Mouse (Mus musculus): ENCODE results near the gene Tcp11l2.

- TF ChIP-seq EP300 (IDR thresholded peaks at IDR 0.05; ENCODE audit: low read depth): no peak
- peak; percentile 46 for TF ChIP-seq CTCF (IDR thresholded peaks at IDR 0.05; ENCODE audit: low read depth)
These were observed 65.2 kb downstream of the Tcp11l2 start for GRCm38 (mm10) chr10:84641576-84641975.

All from liver, postnatal 0 days (tissue).